ENCODE assay signal across 25 mouse cellular contexts in genomic region chr19:21432879-21433278, GRCm38 (mm10). TPM values are rescaled to one million over a fixed set of nuclear protein-coding genes. Genes with fewer than 3 reads are reported as not detected.
DNase-seq lines count a peak whose midpoint lies in the region; ATAC-seq and TF ChIP-seq lines count a peak whose summit lies in the region.
"Had no signal": no experiment of that assay in that cellular context is flagged by ENCODE, and none has a peak within 500 bp of the region (broad histone marks: within the 10 kb centered on the region; RNA-seq: fewer than 3 reads in every experiment).

No protein-coding gene starts in this region.

- no peak for TF ChIP-seq CTCF in intestine, postnatal 0 days (IDR thresholded peaks at IDR 0.05; ENCODE audit: low read depth)
- TF ChIP-seq CTCF in MEL (IDR thresholded peaks at IDR 0.05 in 2 of 3, conservative IDR thresholded peaks at IDR 0.05 in 1 of 3; ENCODE audit: control insufficient read depth in 1 of 3, insufficient read depth in 1 of 3, low read depth in 2 of 3, low read length in 3 of 3, poor library complexity in 1 of 3, severe bottlenecking in 1 of 3): no peak

- H3K36me3 ChIP-seq in intestine, embryonic 16.5 days (ENCODE audit: control insufficient read depth, insufficient read depth, low read length): no peaks in the 10 kb centered on the region
- H3K36me3 ChIP-seq in intestine, postnatal 0 days (ENCODE audit: control insufficient read depth, insufficient read depth): no peaks in the 10 kb centered on the region
- H3K36me3 ChIP-seq in MEL (ENCODE audit: control insufficient read depth in 1 of 2, insufficient read depth in 2 of 2, low read length in 2 of 2): peaks cover 0 to 44% of the 10 kb centered on the region in 2 experiments; a peak in 2 of 4 replicates
- H3K36me3 ChIP-seq: embryonic facial prominence, embryonic 13.5 days; embryonic facial prominence, embryonic 15.5 days; forebrain, embryonic 10.5 days; forebrain, embryonic 12.5 days had no signal

- peak; percentile 58 to 66; a peak in 3 of 4 replicates for TF ChIP-seq EP300 in MEL (IDR thresholded peaks at IDR 0.05; ENCODE audit: low read depth in 1 of 2, low read length in 2 of 2)

- no peak overlapping the region for H3K4me2 ChIP-seq in intestine, embryonic 16.5 days (ENCODE audit: low read depth, low read length)
- no peak overlapping the region for H3K4me2 ChIP-seq in intestine, postnatal 0 days (replicated peaks; ENCODE audit: low read depth)
- H3K4me2 ChIP-seq: embryonic facial prominence, embryonic 13.5 days; embryonic facial prominence, embryonic 15.5 days; forebrain, embryonic 12.5 days had no signal

- no peaks in the 10 kb centered on the region for H3K27me3 ChIP-seq in intestine, embryonic 16.5 days (replicated peaks; ENCODE audit: control insufficient read depth, insufficient read depth, low read length)
- H3K27me3 ChIP-seq in intestine, postnatal 0 days (replicated peaks; ENCODE audit: control insufficient read depth, insufficient read depth, low read length): no peaks in the 10 kb centered on the region
- no peaks in the 10 kb centered on the region for H3K27me3 ChIP-seq in MEL (ENCODE audit: control insufficient read depth in 1 of 2, insufficient read depth in 2 of 2, low read length in 2 of 2)
- H3K27me3 ChIP-seq: CH12.LX; embryonic facial prominence, embryonic 13.5 days; embryonic facial prominence, embryonic 15.5 days; forebrain, embryonic 12.5 days had no signal

- no peaks in the 10 kb centered on the region for H3K9me3 ChIP-seq in intestine, embryonic 16.5 days (ENCODE audit: control insufficient read depth, low read length)
- no peaks in the 10 kb centered on the region for H3K9me3 ChIP-seq in intestine, postnatal 0 days (ENCODE audit: control insufficient read depth)
- H3K9me3 ChIP-seq in MEL (replicated peaks; ENCODE audit: insufficient read depth, low read length): no peaks in the 10 kb centered on the region
- H3K9me3 ChIP-seq: embryonic facial prominence, embryonic 13.5 days; embryonic facial prominence, embryonic 15.5 days; forebrain, embryonic 10.5 days; forebrain, embryonic 12.5 days; G1E had no signal

- WGBS in intestine, embryonic 16.5 days: 70% methylated on average over 2 of the region's 2 CpGs
- 64% methylated on average over 2 of the region's 2 CpGs for WGBS in intestine, postnatal 0 days

- H3K27ac ChIP-seq in intestine, embryonic 16.5 days (ENCODE audit: low read length): no peak overlapping the region
- H3K27ac ChIP-seq in intestine, postnatal 0 days (ENCODE audit: low read depth, low read length): no peak overlapping the region
- H3K27ac ChIP-seq in MEL (ENCODE audit: control insufficient read depth, low read depth, low read length): peak overlapping the region; percentile 75
- H3K27ac ChIP-seq: embryonic facial prominence, embryonic 13.5 days; embryonic facial prominence, embryonic 15.5 days; forebrain, embryonic 10.5 days; forebrain, embryonic 12.5 days had no signal

- TF ChIP-seq RAD21 in MEL (IDR thresholded peaks at IDR 0.05; ENCODE audit: low read depth, low read length): no peak

- no peaks in the 10 kb centered on the region for H3K79me2 ChIP-seq in MEL (ENCODE audit: control insufficient read depth, insufficient read depth, low read length, poor library complexity)

- peak; percentile 54 for DNase-seq in MEL (ENCODE audit: low read depth, low spot score)
- no peak for DNase-seq in yolk sac, embryonic 10.5 days (ENCODE audit: low spot score)
- DNase-seq: adrenal gland, adult 2 months; adrenal gland, postnatal 10 days; adrenal gland, postnatal 25 days; B cell, adult 2 months; cerebellum, adult 11 months; cerebellum, adult 18-20 months; cerebellum, adult 8-10 months; cerebellum, adult 9-11 months; cerebellum, postnatal 14 days; cerebellum, postnatal 36 days; embryo, embryonic 11 days had no signal

- no peak overlapping the region for H3K4me3 ChIP-seq in intestine, embryonic 16.5 days (ENCODE audit: low read length)
- no peak overlapping the region for H3K4me3 ChIP-seq in intestine, postnatal 0 days (ENCODE audit: low read depth, low read length)
- H3K4me3 ChIP-seq in MEL (ENCODE audit: control insufficient read depth in 1 of 2, insufficient read depth in 1 of 2, low read depth in 2 of 2, low read length in 2 of 2): no peak overlapping the region
- H3K4me3 ChIP-seq: embryonic facial prominence, embryonic 13.5 days; embryonic facial prominence, embryonic 15.5 days; forebrain, embryonic 10.5 days; forebrain, embryonic 12.5 days had no signal

- no peak overlapping the region for H3K9ac ChIP-seq in intestine, embryonic 16.5 days (ENCODE audit: low read depth, low read length)
- H3K9ac ChIP-seq in intestine, postnatal 0 days (ENCODE audit: low read depth, low read length): no peak overlapping the region
- H3K9ac ChIP-seq in MEL (ENCODE audit: control insufficient read depth, low read depth, low read length, poor library complexity, severe bottlenecking): no peak overlapping the region
- H3K9ac ChIP-seq: embryonic facial prominence, embryonic 13.5 days; embryonic facial prominence, embryonic 15.5 days; forebrain, embryonic 12.5 days had no signal

- no peak for TF ChIP-seq POLR2A in MEL (IDR thresholded peaks at IDR 0.05; ENCODE audit: control insufficient read depth in 1 of 2, insufficient read depth in 1 of 2, low read depth in 1 of 2, low read length in 2 of 2, poor library complexity in 1 of 2)

- ATAC-seq in intestine, embryonic 16.5 days: peak; percentile 41
- ATAC-seq in intestine, postnatal 0 days: no peak
- ATAC-seq in erythroid progenitor cell, adult 5-6 weeks (replicated peaks; ENCODE audit: low FRiP score, poor library complexity, severe bottlenecking): peak; percentile 35; the same call in 1 of the 2 replicates
- ATAC-seq: CD4-positive, CD25-positive, alpha-beta regulatory T cell, adult 4 months; forebrain, embryonic 14.5 days; forebrain, embryonic 16.5 days had no signal

- H3K4me1 ChIP-seq in intestine, embryonic 16.5 days (ENCODE audit: control insufficient read depth, insufficient read depth, low read length): no peaks in the 10 kb centered on the region
- no peaks in the 10 kb centered on the region for H3K4me1 ChIP-seq in intestine, postnatal 0 days (replicated peaks; ENCODE audit: control insufficient read depth, insufficient read depth, low read length)
- H3K4me1 ChIP-seq in MEL (ENCODE audit: control insufficient read depth in 1 of 2, insufficient read depth in 2 of 2, low read length in 2 of 2): peaks cover 15 to 39% of the 10 kb centered on the region in 2 experiments
- H3K4me1 ChIP-seq: embryonic facial prominence, embryonic 13.5 days; embryonic facial prominence, embryonic 15.5 days; forebrain, embryonic 10.5 days; forebrain, embryonic 12.5 days had no signal

TF ChIP-seq in MEL, 35 proteins besides CTCF, POLR2A, EP300 and RAD21:
- TF ChIP-seq MAX (IDR thresholded peaks at IDR 0.05; ENCODE audit: low read length) (0 out of 2 replicates have a peak, but pooled peaks have one; percentile 23), ETS1 (IDR thresholded peaks at IDR 0.05; ENCODE audit: low read depth, low read length) (0 out of 2 replicates have a peak, but pooled peaks have one; percentile 10), ZNF384 (IDR thresholded peaks at IDR 0.05; ENCODE audit: low read depth, low read length) (no peak), MYC (IDR thresholded peaks at IDR 0.05; ENCODE audit: low read depth, low read length) (0 out of 2 replicates have a peak, but pooled peaks have one; percentile 23), POLR2AphosphoS5 (IDR thresholded peaks at IDR 0.05; ENCODE audit: borderline replicate concordance, low read depth, low read length) (no peak), GATA1 (IDR thresholded peaks at IDR 0.05; ENCODE audit: low read depth, low read length) (peak; percentile 25; the same call in 1 of the 2 replicates), NRF1 (IDR thresholded peaks at IDR 0.05; ENCODE audit: insufficient read depth, low read depth, low read length, poor library complexity, severe bottlenecking) (no peak), MXI1 (IDR thresholded peaks at IDR 0.05; ENCODE audit: low read depth, low read length) (no peak)

RNA-seq across cellular contexts. Expression of gene Gda, which starts 40.4 kb away (rescaled TPM):
- polyA plus RNA-seq in intestine, embryonic 16.5 days (2015; fragmentation: Nextera tagmentation; extraction: Ambion mirVana): 17.0 and 20.3 TPM in 2 replicates
- 37.3 and 46.8 TPM in 2 replicates for polyA plus RNA-seq in intestine, postnatal 0 days (2015; fragmentation: Nextera tagmentation; extraction: Ambion mirVana)
- total RNA-seq in MEL (2012; rRNA removed): 2.6 and 2.9 TPM in 2 replicates
- polyA plus RNA-seq in MEL (2012; ENCODE audit: insufficient read depth in 1 of 2, insufficient read length in 2 of 2, low read depth in 1 of 2, low replicate concordance in 2 of 2, missing spikeins in 1 of 2): under 1 TPM in 1 of 2 experiments, not detected in 1; 0.38 TPM
- 60.9 and 78.0 TPM in 2 replicates for total RNA-seq in erythroid progenitor cell, adult 5-6 weeks (2015; ENCODE audit: low replicate concordance)
- 103 and 106 TPM in 2 replicates for total RNA-seq in erythroid progenitor cell, adult 5-6 weeks (2017; ENCODE audit: low replicate concordance)
- total RNA-seq: CH12.LX had no signal
- polyA plus RNA-seq: forebrain, embryonic 10.5 days had no signal

Comparison
In these comparisons a context has a peak if more than half of its experiments do, and no peak if none do; other contexts are left out.
1. RNA of gene Gda, which starts 40.4 kb away (polyA plus RNA-seq): 37.3 to 46.8 TPM in intestine, postnatal 0 days and 17.0 to 20.3 TPM in intestine, embryonic 16.5 days; 0.38 TPM in MEL; every median in the first group is over 10 times any median in the second.